Mouse (Mus musculus) forebrain, embryonic 16.5 days (tissue): ENCODE data around the gene Lhx4. TPM values are rescaled to one million over a fixed set of nuclear protein-coding genes. Genes with fewer than 3 reads are reported as not detected.

ENCODE experiments used
- ATAC-seq: fragments of 200-750 bp; cut with Nextera tagmentation; 2 replicates; pipeline ENCODE4 v1.8.0; 2017; ENCODE audit warnings: mild to moderate bottlenecking, moderate library complexity
- H3K27ac ChIP-seq: fragments of 300-500 bp; sonication (generic); 2 replicates; pipeline ENCODE4 v1.5.1; 2014; ENCODE audit warnings: low read length, control low read depth
- H3K27me3 ChIP-seq: fragments of 300-500 bp; sonication (generic); replicated peaks from 2 replicates; pipeline ENCODE4 v1.6.1; 2014; ENCODE audit warnings: low read length; ENCODE audit not compliant: control insufficient read depth, insufficient read depth
- H3K36me3 ChIP-seq: fragments of 300-500 bp; sonication (generic); 2 replicates; pipeline ENCODE4 v1.6.1; 2014; ENCODE audit not compliant: control insufficient read depth, insufficient read depth
- H3K4me1 ChIP-seq: fragments of 300-500 bp; sonication (generic); replicated peaks from 2 replicates; pipeline ENCODE4 v1.6.1; 2014; ENCODE audit warnings: low read length; ENCODE audit not compliant: control insufficient read depth, insufficient read depth
- H3K4me2 ChIP-seq: fragments of 300-500 bp; sonication (generic); 2 replicates; pipeline ENCODE4 v1.6.1; 2014; ENCODE audit warnings: mild to moderate bottlenecking, low read length, control low read depth
- H3K4me3 ChIP-seq: fragments of 300-500 bp; sonication (generic); replicated peaks from 2 replicates; pipeline ENCODE4 v1.5.1; 2014; ENCODE audit warnings: mild to moderate bottlenecking, low read length, control low read depth
- H3K9ac ChIP-seq: fragments of 300-500 bp; sonication (generic); replicated peaks from 2 replicates; pipeline ENCODE4 v1.6.1; 2014; ENCODE audit warnings: low read depth, low read length, control low read depth
- H3K9me3 ChIP-seq: fragments of 300-500 bp; sonication (generic); 2 replicates; pipeline ENCODE4 v1.6.1; 2016; ENCODE audit warnings: low read length; ENCODE audit not compliant: control insufficient read depth
- WGBS: fragments of 180-500 bp; shearing (Covaris S2); extraction: QIAGEN DNeasy Blood & Tissue Kit; methylation state at CpG from one replicate; pipeline ENCODE4 v1.1.7; 2014; 5-methylcytosine and 5-hydroxymethylcytosine counted together
- polyA plus RNA-seq: library from polyadenylated mRNA; unstranded; fragments of >200 nt; fragmentation: Nextera tagmentation; extraction: Ambion mirVana; gene quantifications from 2 replicates; pipeline ENCODE4 v1.2.1, GENCODE M21; 2015

Gene Lhx4
- polyA plus RNA-seq, 1 experiment from 2014 or later, result not detected

- no peaks in the 10 kb centered on the region for H3K9me3 ChIP-seq
- ATAC-seq, result no peak
- no peak overlapping the region for H3K4me3 ChIP-seq
- WGBS, result 53% methylated on average over 9 of the region's 9 CpGs
- H3K9ac ChIP-seq, result no peak overlapping the region
- H3K4me1 ChIP-seq, result peaks cover 6% of the 10 kb centered on the region
- H3K27me3 ChIP-seq, result no peaks in the 10 kb centered on the region
- H3K4me2 ChIP-seq, result no peak overlapping the region
- H3K36me3 ChIP-seq, result no peaks in the 10 kb centered on the region
- no peak overlapping the region for H3K27ac ChIP-seq
Observed at GRCm38 (mm10) chr1:155650121-155650846, 101.2 kb downstream of the Lhx4 start.

Other genes starting within 250 kb of the Lhx4 start
- 84.4 and 87.4 TPM in 2 replicates for gene Acbd6, start 193.6 kb downstream of the Lhx4 start, polyA plus RNA-seq
- gene Qsox1, start 61.2 kb upstream of the Lhx4 start, polyA plus RNA-seq, result 19.5 and 20.4 TPM in 2 replicates
- 10.3 and 11.4 TPM in 2 replicates for gene Cep350, start 221.6 kb upstream of the Lhx4 start, polyA plus RNA-seq